Mouse (Mus musculus) erythroblast, embryonic 14.5 days (primary cell): Measurements from ENCODE around the gene Lztr1.

Experiments
- GATA1 ChIP-seq: IDR thresholded peaks from 2 replicates; pipeline ENCODE4 v1.6.1; 2012; ENCODE audit warnings: low read length, inconsistent platforms, mixed read lengths
- TAL1 ChIP-seq: IDR thresholded peaks from 3 replicates; pipeline ENCODE4 v1.6.1; 2012; ENCODE audit warnings: low read length, inconsistent platforms, mixed read lengths

- TF ChIP-seq TAL1, result no peak
- TF ChIP-seq GATA1, result no peak
These were observed 1.7 kb downstream of the Lztr1 start for GRCm38 (mm10) chr16:17510143-17510542.
